Comparison of ENCODE assay signal across 19 mouse cellular contexts in genomic region chr6:27982021-27982420, GRCm38 (mm10).
A peak's percentile ranks its signal among the peaks of the same experiment; 100 is the strongest.
DNase-seq lines count a peak whose midpoint lies in the region; ATAC-seq and TF ChIP-seq lines count a peak whose summit lies in the region.
"Had no signal": no experiment of that assay in that cellular context is flagged by ENCODE, and none has a peak within 500 bp of the region (broad histone marks: within the 10 kb centered on the region; RNA-seq: fewer than 3 reads in every experiment).

No protein-coding gene starts in this region.

- no peak for TF ChIP-seq POLR2A in MEL (IDR thresholded peaks at IDR 0.05; ENCODE audit: control insufficient read depth in 1 of 2, insufficient read depth in 1 of 2, low read depth in 1 of 2, low read length in 2 of 2, poor library complexity in 1 of 2)

- TF ChIP-seq RAD21 in MEL (IDR thresholded peaks at IDR 0.05; ENCODE audit: low read depth, low read length) = no peak

- H3K9ac ChIP-seq in kidney, postnatal 0 days (ENCODE audit: low read depth, low read length) = no peak overlapping the region
- no peak overlapping the region for H3K9ac ChIP-seq in kidney, embryonic 14.5 days (ENCODE audit: low read depth, low read length)
- H3K9ac ChIP-seq in MEL (ENCODE audit: control insufficient read depth, low read depth, low read length, poor library complexity, severe bottlenecking) = no peak overlapping the region
- H3K9ac ChIP-seq: embryonic facial prominence, embryonic 13.5 days; hindbrain, embryonic 15.5 days; kidney, embryonic 15.5 days; liver, embryonic 14.5 days; neural tube, embryonic 13.5 days had no signal

- no peak for TF ChIP-seq EP300 in MEL (IDR thresholded peaks at IDR 0.05; ENCODE audit: low read depth in 1 of 2, low read length in 2 of 2)

- H3K36me3 ChIP-seq in kidney, postnatal 0 days (ENCODE audit: insufficient read depth, low read length) = no peaks in the 10 kb centered on the region
- no peaks in the 10 kb centered on the region for H3K36me3 ChIP-seq in kidney, embryonic 14.5 days (ENCODE audit: control insufficient read depth, insufficient read depth, low read length)
- H3K36me3 ChIP-seq in MEL (ENCODE audit: control insufficient read depth in 1 of 2, insufficient read depth in 2 of 2, low read length in 2 of 2) = no peaks in the 10 kb centered on the region
- H3K36me3 ChIP-seq: embryonic facial prominence, embryonic 13.5 days; forebrain, embryonic 10.5 days; hindbrain, embryonic 15.5 days; kidney, embryonic 15.5 days; midbrain, embryonic 10.5 days; neural tube, embryonic 13.5 days had no signal

- intact Hi-C loops in left cerebral cortex, postnatal 14 days (cut with DNase I) = no loop called here

- H3K79me2 ChIP-seq in MEL (ENCODE audit: control insufficient read depth, insufficient read depth, low read length, poor library complexity) = no peaks in the 10 kb centered on the region

- H3K27ac ChIP-seq in kidney, postnatal 0 days = no peak overlapping the region
- H3K27ac ChIP-seq in kidney, embryonic 14.5 days (ENCODE audit: low read depth, low read length) = no peak overlapping the region
- no peak overlapping the region for H3K27ac ChIP-seq in MEL (ENCODE audit: control insufficient read depth, low read depth, low read length)
- H3K27ac ChIP-seq: embryonic facial prominence, embryonic 13.5 days; forebrain, embryonic 10.5 days; hindbrain, embryonic 15.5 days; kidney, embryonic 15.5 days; liver, embryonic 14.5 days; midbrain, embryonic 10.5 days; neural tube, embryonic 13.5 days had no signal

- H3K9me3 ChIP-seq in kidney, postnatal 0 days (replicated peaks; ENCODE audit: low read length) = no peaks in the 10 kb centered on the region
- no peaks in the 10 kb centered on the region for H3K9me3 ChIP-seq in kidney, embryonic 14.5 days (ENCODE audit: control insufficient read depth, low read length)
- H3K9me3 ChIP-seq in MEL (replicated peaks; ENCODE audit: insufficient read depth, low read length) = no peaks in the 10 kb centered on the region
- H3K9me3 ChIP-seq: embryonic facial prominence, embryonic 13.5 days; forebrain, embryonic 10.5 days; hindbrain, embryonic 15.5 days; kidney, embryonic 15.5 days; midbrain, embryonic 10.5 days; neural tube, embryonic 13.5 days had no signal

- H3K4me2 ChIP-seq in kidney, postnatal 0 days (ENCODE audit: low read length) = no peak overlapping the region
- no peak overlapping the region for H3K4me2 ChIP-seq in kidney, embryonic 14.5 days (replicated peaks; ENCODE audit: low read depth, low read length)
- H3K4me2 ChIP-seq: embryonic facial prominence, embryonic 13.5 days; hindbrain, embryonic 15.5 days; kidney, embryonic 15.5 days; neural tube, embryonic 13.5 days had no signal

- no peaks in the 10 kb centered on the region for H3K4me1 ChIP-seq in kidney, postnatal 0 days (replicated peaks; ENCODE audit: insufficient read depth, low read length)
- no peaks in the 10 kb centered on the region for H3K4me1 ChIP-seq in kidney, embryonic 14.5 days (ENCODE audit: control insufficient read depth, insufficient read depth, low read length)
- H3K4me1 ChIP-seq in MEL (ENCODE audit: control insufficient read depth in 1 of 2, insufficient read depth in 2 of 2, low read length in 2 of 2) = no peaks in the 10 kb centered on the region
- H3K4me1 ChIP-seq: embryonic facial prominence, embryonic 13.5 days; forebrain, embryonic 10.5 days; hindbrain, embryonic 15.5 days; kidney, embryonic 15.5 days; midbrain, embryonic 10.5 days; neural tube, embryonic 13.5 days had no signal

- TF ChIP-seq CTCF in kidney, postnatal 0 days (IDR thresholded peaks at IDR 0.05; ENCODE audit: low read depth) = no peak
- TF ChIP-seq CTCF in MEL (IDR thresholded peaks at IDR 0.05 in 2 of 3, conservative IDR thresholded peaks at IDR 0.05 in 1 of 3; ENCODE audit: control insufficient read depth in 1 of 3, insufficient read depth in 1 of 3, low read depth in 2 of 3, low read length in 3 of 3, poor library complexity in 1 of 3, severe bottlenecking in 1 of 3) = no peak

- ATAC-seq in kidney, postnatal 0 days (replicated peaks; ENCODE audit: low FRiP score, low read depth) = no peak
- no peak for ATAC-seq in kidney, embryonic 14.5 days (ENCODE audit: low FRiP score, low TSS enrichment)

- H3K27me3 ChIP-seq in kidney, postnatal 0 days (ENCODE audit: insufficient read depth, low read length) = no peaks in the 10 kb centered on the region
- H3K27me3 ChIP-seq in kidney, embryonic 14.5 days (ENCODE audit: control insufficient read depth, insufficient read depth, low read length) = no peaks in the 10 kb centered on the region
- no peaks in the 10 kb centered on the region; a peak in 1 of 4 replicates for H3K27me3 ChIP-seq in MEL (ENCODE audit: control insufficient read depth in 1 of 2, insufficient read depth in 2 of 2, low read length in 2 of 2)
- H3K27me3 ChIP-seq: embryonic facial prominence, embryonic 13.5 days; hindbrain, embryonic 15.5 days; kidney, embryonic 15.5 days; neural tube, embryonic 13.5 days had no signal

- peak; percentile 60 for DNase-seq in kidney, postnatal 0 days (ENCODE audit: low spot score)
- peak; percentile 23 for DNase-seq in MEL (ENCODE audit: low read depth, low spot score)
- peak; percentile 6 for DNase-seq in R1 (ENCODE audit: low read depth, low spot score)
- DNase-seq in forelimb bud, embryonic 11.5 days (ENCODE audit: low read depth, low spot score) = peak; percentile 45
- DNase-seq in frontal cortex, postnatal 36 days (ENCODE audit: low spot score in 2 of 2) = no peak
- no peak for DNase-seq in left cerebral cortex, postnatal 14 days (ENCODE audit: low spot score in 2 of 2)
- DNase-seq: adrenal gland, postnatal 25 days; cerebellum, adult 9-11 months; heart, adult 11 months; lung, postnatal 14 days; right cerebral cortex, postnatal 4 days had no signal

- 28% methylated on average over 1 of the region's 1 CpGs for WGBS in kidney, postnatal 0 days
- WGBS in kidney, embryonic 14.5 days = 15% methylated on average over 1 of the region's 1 CpGs

- no peak overlapping the region for H3K4me3 ChIP-seq in kidney, postnatal 0 days (replicated peaks; ENCODE audit: low read depth, low read length)
- no peak overlapping the region for H3K4me3 ChIP-seq in kidney, embryonic 14.5 days (ENCODE audit: low read length)
- no peak overlapping the region for H3K4me3 ChIP-seq in MEL (ENCODE audit: control insufficient read depth in 1 of 2, insufficient read depth in 1 of 2, low read depth in 2 of 2, low read length in 2 of 2)
- H3K4me3 ChIP-seq: embryonic facial prominence, embryonic 13.5 days; forebrain, embryonic 10.5 days; hindbrain, embryonic 15.5 days; kidney, embryonic 15.5 days; midbrain, embryonic 10.5 days; neural tube, embryonic 13.5 days had no signal

TF ChIP-seq in MEL, 35 proteins besides CTCF, POLR2A, EP300 and RAD21:
- TF ChIP-seq TCF12 (IDR thresholded peaks at IDR 0.05; ENCODE audit: low read depth, low read length) (no peak), SIN3A (IDR thresholded peaks at IDR 0.05; ENCODE audit: low read length) (no peak), MXI1 (IDR thresholded peaks at IDR 0.05; ENCODE audit: low read depth, low read length) (no peak), SMC3 (IDR thresholded peaks at IDR 0.05; ENCODE audit: low read depth, low read length) (no peak), MYB (IDR thresholded peaks at IDR 0.05; ENCODE audit: low read depth, low read length) (no peak), GABPA (IDR thresholded peaks at IDR 0.05; ENCODE audit: low read depth, low read length) (no peak), ETS1 (IDR thresholded peaks at IDR 0.05; ENCODE audit: low read depth, low read length) (no peak), USF1 (IDR thresholded peaks at IDR 0.05; ENCODE audit: low read depth, low read length) (no peak), ZMIZ1 (IDR thresholded peaks at IDR 0.05; ENCODE audit: low read depth, low read length) (no peak), TAL1 (IDR thresholded peaks at IDR 0.05; ENCODE audit: low read length) (no peak), MAFK (IDR thresholded peaks at IDR 0.05; ENCODE audit: borderline replicate concordance, low read depth, low read length) (no peak), POLR2AphosphoS5 (IDR thresholded peaks at IDR 0.05; ENCODE audit: borderline replicate concordance, low read depth, low read length) (no peak), ZNF384 (IDR thresholded peaks at IDR 0.05; ENCODE audit: low read depth, low read length) (no peak), MAX (IDR thresholded peaks at IDR 0.05; ENCODE audit: low read length) (no peak)

Comparison
In these comparisons a context has a peak if more than half of its experiments do, and no peak if none do; other contexts are left out.
1. DNase-seq: peak in kidney, postnatal 0 days (single experiment), MEL (single experiment), R1 (single experiment) and forelimb bud, embryonic 11.5 days (single experiment); none in frontal cortex, postnatal 36 days (0 of 2) and left cerebral cortex, postnatal 14 days (0 of 2).